In the genomic region with DNA sequence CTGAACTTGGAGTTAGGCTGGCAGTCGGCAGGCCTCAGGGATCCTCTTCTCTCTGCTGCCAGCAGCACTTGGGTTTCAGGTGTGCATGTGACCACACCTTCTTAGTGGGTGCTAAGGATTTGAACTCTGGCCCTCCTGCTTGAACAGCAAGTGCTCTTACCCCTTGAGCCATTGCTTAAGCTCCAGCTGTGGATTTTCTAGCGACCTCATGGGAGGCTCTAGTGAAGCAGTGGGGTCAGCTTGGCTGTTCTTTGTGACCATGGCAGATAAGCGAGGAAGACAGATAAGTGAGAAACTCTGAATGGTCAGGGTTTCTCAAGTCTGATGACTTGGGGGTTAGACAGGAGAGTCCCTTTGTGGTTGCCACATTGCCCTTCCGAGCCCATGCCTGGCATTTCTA, we compare ENCODE assay signal across 14 mouse cellular contexts. TPM values are rescaled to one million over a fixed set of nuclear protein-coding genes. Genes with fewer than 3 reads are reported as not detected.
A peak's percentile ranks its signal among the peaks of the same experiment; 100 is the strongest.
DNase-seq lines count a peak whose midpoint lies in the region; ATAC-seq and TF ChIP-seq lines count a peak whose summit lies in the region.
"Had no signal": no experiment of that assay in that cellular context is flagged by ENCODE, and none has a peak within 500 bp of the region (broad histone marks: within the 10 kb centered on the region; RNA-seq: fewer than 3 reads in every experiment).

No protein-coding gene starts in this region.

- DNase-seq in heart, adult 9 months (ENCODE audit: low spot score in 2 of 2): no peak
- DNase-seq in lung, embryonic 14.5 days: no peak
- DNase-seq in lung, adult 18-20 months: no peak
- DNase-seq: B cell, adult 2 months; kidney, adult 11 months; liver; right cerebral cortex, postnatal 25 days; thymus, postnatal 4 days had no signal

- WGBS in heart, embryonic 11.5 days (ENCODE audit: insufficient replicate concordance): 53% methylated on average over 4 of the region's 4 CpGs
- WGBS in lung, embryonic 14.5 days: 72% methylated on average over 4 of the region's 4 CpGs
- 88% methylated on average over 4 of the region's 4 CpGs for WGBS in embryonic facial prominence, embryonic 15.5 days
- WGBS in stomach, embryonic 14.5 days: 79% methylated on average over 4 of the region's 4 CpGs

- H3K27me3 ChIP-seq in heart, embryonic 11.5 days (ENCODE audit: control insufficient read depth, insufficient read depth, low read length): no peaks in the 10 kb centered on the region
- no peaks in the 10 kb centered on the region for H3K27me3 ChIP-seq in lung, embryonic 14.5 days (ENCODE audit: insufficient read depth, low read length)
- no peaks in the 10 kb centered on the region for H3K27me3 ChIP-seq in embryonic facial prominence, embryonic 15.5 days
- no peaks in the 10 kb centered on the region for H3K27me3 ChIP-seq in stomach, embryonic 14.5 days (ENCODE audit: control insufficient read depth, insufficient read depth, low read length)
- H3K27me3 ChIP-seq: midbrain, embryonic 12.5 days had no signal

- H3K9ac ChIP-seq in heart, embryonic 11.5 days (ENCODE audit: low read depth, low read length): no peak overlapping the region
- H3K9ac ChIP-seq in lung, embryonic 14.5 days: no peak overlapping the region
- H3K9ac ChIP-seq in embryonic facial prominence, embryonic 15.5 days: no peak overlapping the region
- no peak overlapping the region for H3K9ac ChIP-seq in stomach, embryonic 14.5 days (replicated peaks; ENCODE audit: low read depth, low read length)
- H3K9ac ChIP-seq: midbrain, embryonic 12.5 days had no signal

- no peak for ATAC-seq in heart, embryonic 11.5 days (replicated peaks; ENCODE audit: insufficient number of reproducible peaks, low FRiP score, low TSS enrichment)
- ATAC-seq in lung, embryonic 14.5 days (ENCODE audit: insufficient read depth): 0 out of 2 replicates have a peak, but pooled peaks have one; percentile 3
- no peak for ATAC-seq in embryonic facial prominence, embryonic 15.5 days (ENCODE audit: insufficient number of reproducible peaks, low FRiP score, low TSS enrichment, low read depth)
- peak; percentile 25; the same call in 1 of the 2 replicates for ATAC-seq in stomach, embryonic 14.5 days (ENCODE audit: insufficient number of reproducible peaks, insufficient read depth, low FRiP score, low read depth)
- no peak for ATAC-seq in erythroid progenitor cell, adult 5-6 weeks (replicated peaks; ENCODE audit: low FRiP score, poor library complexity, severe bottlenecking)

- H3K4me2 ChIP-seq in heart, embryonic 11.5 days: no peak overlapping the region
- no peak overlapping the region for H3K4me2 ChIP-seq in lung, embryonic 14.5 days
- H3K4me2 ChIP-seq in embryonic facial prominence, embryonic 15.5 days (replicated peaks): no peak overlapping the region
- H3K4me2 ChIP-seq in stomach, embryonic 14.5 days (replicated peaks; ENCODE audit: low read depth, low read length): no peak overlapping the region
- H3K4me2 ChIP-seq: midbrain, embryonic 12.5 days had no signal

- peaks cover 46% of the 10 kb centered on the region for H3K4me1 ChIP-seq in heart, embryonic 11.5 days (ENCODE audit: control insufficient read depth, insufficient read depth, low read length)
- peaks cover 21% of the 10 kb centered on the region for H3K4me1 ChIP-seq in lung, embryonic 14.5 days (ENCODE audit: insufficient read depth)
- peaks cover 22% of the 10 kb centered on the region for H3K4me1 ChIP-seq in embryonic facial prominence, embryonic 15.5 days
- H3K4me1 ChIP-seq in stomach, embryonic 14.5 days (ENCODE audit: control insufficient read depth, insufficient read depth, low read length): no peaks in the 10 kb centered on the region; the same call in 1 of the 2 replicates
- H3K4me1 ChIP-seq: midbrain, embryonic 12.5 days had no signal

- H3K4me3 ChIP-seq in heart, embryonic 11.5 days (ENCODE audit: low read depth, low read length): no peak overlapping the region
- H3K4me3 ChIP-seq in lung, embryonic 14.5 days (ENCODE audit: low read depth, low read length): no peak overlapping the region
- no peak overlapping the region for H3K4me3 ChIP-seq in embryonic facial prominence, embryonic 15.5 days (replicated peaks)
- no peak overlapping the region for H3K4me3 ChIP-seq in stomach, embryonic 14.5 days (ENCODE audit: low read depth, low read length)
- H3K4me3 ChIP-seq: midbrain, embryonic 12.5 days; myocyte had no signal

- peak overlapping the region; percentile 71; the same call in 1 of the 2 replicates for H3K27ac ChIP-seq in heart, embryonic 11.5 days (ENCODE audit: low read depth, low read length)
- peak overlapping the region; percentile 78 for H3K27ac ChIP-seq in lung, embryonic 14.5 days (ENCODE audit: low read depth)
- peak overlapping the region; percentile 55; the same call in 1 of the 2 replicates for H3K27ac ChIP-seq in embryonic facial prominence, embryonic 15.5 days (replicated peaks)
- no peak overlapping the region for H3K27ac ChIP-seq in stomach, embryonic 14.5 days (ENCODE audit: low read length)
- H3K27ac ChIP-seq: midbrain, embryonic 12.5 days had no signal

- no peaks in the 10 kb centered on the region for H3K36me3 ChIP-seq in heart, embryonic 11.5 days (ENCODE audit: control insufficient read depth, insufficient read depth, low read length)
- H3K36me3 ChIP-seq in lung, embryonic 14.5 days (ENCODE audit: insufficient read depth): peaks cover 16% of the 10 kb centered on the region; the same call in 1 of the 2 replicates
- peaks cover 5% of the 10 kb centered on the region; the same call in 1 of the 2 replicates for H3K36me3 ChIP-seq in embryonic facial prominence, embryonic 15.5 days
- H3K36me3 ChIP-seq in stomach, embryonic 14.5 days (ENCODE audit: control insufficient read depth, insufficient read depth, low read length): no peaks in the 10 kb centered on the region
- H3K36me3 ChIP-seq: midbrain, embryonic 12.5 days had no signal

- H3K9me3 ChIP-seq in heart, embryonic 11.5 days (replicated peaks; ENCODE audit: control insufficient read depth, low read length): no peaks in the 10 kb centered on the region
- no peaks in the 10 kb centered on the region for H3K9me3 ChIP-seq in lung, embryonic 14.5 days (ENCODE audit: low read depth, low read length)
- H3K9me3 ChIP-seq in embryonic facial prominence, embryonic 15.5 days (replicated peaks): no peaks in the 10 kb centered on the region
- no peaks in the 10 kb centered on the region for H3K9me3 ChIP-seq in stomach, embryonic 14.5 days (ENCODE audit: control insufficient read depth, low read depth, low read length)
- H3K9me3 ChIP-seq: midbrain, embryonic 12.5 days had no signal

- TF ChIP-seq CTCF in lung, embryonic 14.5 days (IDR thresholded peaks at IDR 0.05; ENCODE audit: low read depth): no peak

RNA-seq across cellular contexts. Expression of gene Etv6, which starts 55.4 kb away (rescaled TPM):
- polyA plus RNA-seq in heart, embryonic 11.5 days (2014; fragmentation: Nextera tagmentation; extraction: Ambion mirVana): 16.0 and 17.9 TPM in 2 replicates
- polyA plus RNA-seq in lung, embryonic 14.5 days (2014; fragmentation: Nextera tagmentation; extraction: Ambion mirVana): 20.4 and 21.4 TPM in 2 replicates
- 11.6 TPM in 2 replicates for polyA plus RNA-seq in embryonic facial prominence, embryonic 15.5 days (2015; fragmentation: Nextera tagmentation; extraction: Ambion mirVana)
- 16.0 and 17.7 TPM in 2 replicates for polyA plus RNA-seq in stomach, embryonic 14.5 days (2014; fragmentation: Nextera tagmentation; extraction: Ambion mirVana)
- 12.3 and 19.3 TPM in 2 replicates for total RNA-seq in erythroid progenitor cell, adult 5-6 weeks (2015; ENCODE audit: low replicate concordance)
- 4.2 and 4.5 TPM in 2 replicates for total RNA-seq in erythroid progenitor cell, adult 5-6 weeks (2017; ENCODE audit: low replicate concordance)

Comparison
In these comparisons a context has a peak if more than half of its experiments do, and no peak if none do; other contexts are left out.
1. ATAC-seq: peak in lung, embryonic 14.5 days (single experiment) and stomach, embryonic 14.5 days (single experiment); none in heart, embryonic 11.5 days (single experiment), embryonic facial prominence, embryonic 15.5 days (single experiment) and erythroid progenitor cell, adult 5-6 weeks (single experiment).